Mouse (Mus musculus) right cerebral cortex, postnatal 25 days (tissue): ENCODE measurements around the gene Mpdz.

Experiments used
- DNase-seq: peaks from one replicate; pipeline ENCODE4 v3.0.0; 2022

The Mpdz gene

GRCm38 (mm10) chr4:81442078-81442981, at the start of gene Mpdz:
Mpdz (minus strand) TSS chr4:81442815.
- DNase-seq = peak; percentile 75

- DNase-seq = no peak
Measured at GRCm38 (mm10) chr4:81490556-81490955, 47.9 kb upstream of the Mpdz start.

- DNase-seq = no peak
Measured at GRCm38 (mm10) chr4:81484603-81485002, 42.0 kb upstream of the Mpdz start.

GRCm38 (mm10) chr4:81483887-81484602, 41.4 kb upstream of the Mpdz start:
- DNase-seq = no peak

GRCm38 (mm10) chr4:81483159-81483558, 40.5 kb upstream of the Mpdz start:
- no peak for DNase-seq

- no peak for DNase-seq
Measured at GRCm38 (mm10) chr4:81466821-81467220, 24.2 kb upstream of the Mpdz start.

- no peak for DNase-seq
Measured at GRCm38 (mm10) chr4:81465172-81465571, 22.6 kb upstream of the Mpdz start.

GRCm38 (mm10) chr4:81462253-81462652, 19.6 kb upstream of the Mpdz start:
- DNase-seq = no peak

GRCm38 (mm10) chr4:81458921-81459320, 16.3 kb upstream of the Mpdz start:
- no peak for DNase-seq

- no peak for DNase-seq
Measured at GRCm38 (mm10) chr4:81453806-81454205, 11.2 kb upstream of the Mpdz start.

GRCm38 (mm10) chr4:81452183-81452582, 9.6 kb upstream of the Mpdz start:
- DNase-seq = no peak

- DNase-seq = no peak
Measured at GRCm38 (mm10) chr4:81449413-81449812, 6.8 kb upstream of the Mpdz start.

- DNase-seq = no peak
Measured at GRCm38 (mm10) chr4:81443566-81443965, 951 bp upstream of the Mpdz start.

GRCm38 (mm10) chr4:81433961-81434360, 8.7 kb downstream of the Mpdz start:
- no peak for DNase-seq

- DNase-seq = no peak
Measured at GRCm38 (mm10) chr4:81430826-81431225, 11.8 kb downstream of the Mpdz start.

- no peak for DNase-seq
Measured at GRCm38 (mm10) chr4:81430105-81430504, 12.5 kb downstream of the Mpdz start.

- DNase-seq = no peak
Measured at GRCm38 (mm10) chr4:81429670-81430069, 12.9 kb downstream of the Mpdz start.

GRCm38 (mm10) chr4:81423556-81423955, 19.1 kb downstream of the Mpdz start:
- no peak for DNase-seq

GRCm38 (mm10) chr4:81421621-81422020, 21.0 kb downstream of the Mpdz start:
- no peak for DNase-seq

GRCm38 (mm10) chr4:81415324-81416026, 27.1 kb downstream of the Mpdz start:
- DNase-seq = no peak

GRCm38 (mm10) chr4:81414684-81415323, 27.8 kb downstream of the Mpdz start:
- no peak for DNase-seq

GRCm38 (mm10) chr4:81396883-81397282, 45.7 kb downstream of the Mpdz start:
- DNase-seq = no peak

- no peak for DNase-seq
Measured at GRCm38 (mm10) chr4:81392869-81393268, 49.7 kb downstream of the Mpdz start.
